Mouse (Mus musculus) c-Kit-positive CD71-positive TER-119-positive erythroid progenitor cells, embryonic 14.5 days (primary cell): ENCODE data around the gene Vps37d.
"Not testable (repeated sequence)": the region's sequence is repeated elsewhere in the genome, so short reads cannot be mapped to it uniquely, and the experiment has no call there.

Experiments
- DNase-seq: peaks from one replicate; pipeline ENCODE4 v3.0.0-alpha.2; 2013; ENCODE audit warnings: low spot score

Gene Vps37d

DNA sequence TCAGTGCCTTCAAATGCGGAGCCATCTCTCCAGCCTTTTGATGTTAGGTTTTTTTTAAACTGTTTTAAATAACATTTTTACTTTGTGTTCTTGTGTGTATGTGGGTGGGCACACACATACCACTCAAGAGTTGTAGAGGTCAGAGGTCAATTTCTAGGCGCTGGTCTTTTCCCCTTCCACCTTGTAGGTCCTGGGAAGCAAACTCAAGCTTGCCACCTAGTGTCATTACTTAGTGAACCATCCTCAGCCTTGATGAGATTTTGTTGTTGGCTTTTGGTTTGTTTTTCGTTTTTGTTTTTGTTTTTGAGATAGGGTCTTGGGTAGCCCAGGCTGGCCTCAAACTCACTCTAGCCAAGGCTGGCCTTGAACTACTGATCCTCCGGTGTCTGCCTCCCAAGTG lies 2.4 kb downstream of the Vps37d start:
- DNase-seq = no peak

DNA sequence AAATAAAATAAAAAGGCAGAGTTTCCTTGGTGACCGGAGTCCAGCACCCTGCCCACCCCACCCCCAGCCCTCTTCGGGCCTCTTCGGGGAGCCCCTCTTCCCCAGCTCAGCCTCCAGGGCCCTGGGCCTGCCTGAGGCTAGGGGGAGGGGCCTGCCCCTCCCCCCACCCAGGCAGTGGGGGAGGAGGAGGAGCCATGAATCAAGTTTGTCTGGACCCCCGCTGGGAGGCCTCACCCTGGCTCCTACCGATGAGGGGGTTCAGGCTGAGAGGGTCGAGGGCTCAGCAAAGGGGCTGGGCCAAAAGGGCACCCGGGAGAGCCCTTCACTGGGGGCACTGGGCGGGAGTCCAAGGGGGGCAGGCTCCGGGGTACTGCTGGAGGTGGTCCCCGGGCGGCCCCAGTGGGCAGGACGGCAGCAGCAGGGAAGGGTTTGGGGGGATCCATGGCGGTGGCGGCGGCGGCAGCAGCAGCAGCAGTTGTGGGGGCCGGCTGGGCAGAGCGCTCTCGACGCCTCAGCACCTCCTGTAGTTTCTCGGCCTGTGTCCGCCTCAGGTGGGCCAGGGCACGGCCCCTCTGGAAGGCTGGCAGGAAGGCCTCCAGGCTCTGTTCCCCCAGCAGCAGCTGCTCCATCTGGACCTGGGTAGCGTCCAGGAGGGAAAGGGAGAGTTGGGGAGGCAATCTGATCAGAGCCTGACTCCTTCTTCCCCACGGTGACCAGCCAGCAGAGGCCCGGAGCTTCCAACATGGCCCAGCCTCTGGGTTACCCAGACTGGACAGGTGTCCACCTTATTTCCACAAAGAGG lies 4.5 kb downstream of the Vps37d start:
- DNase-seq = no peak

DNA sequence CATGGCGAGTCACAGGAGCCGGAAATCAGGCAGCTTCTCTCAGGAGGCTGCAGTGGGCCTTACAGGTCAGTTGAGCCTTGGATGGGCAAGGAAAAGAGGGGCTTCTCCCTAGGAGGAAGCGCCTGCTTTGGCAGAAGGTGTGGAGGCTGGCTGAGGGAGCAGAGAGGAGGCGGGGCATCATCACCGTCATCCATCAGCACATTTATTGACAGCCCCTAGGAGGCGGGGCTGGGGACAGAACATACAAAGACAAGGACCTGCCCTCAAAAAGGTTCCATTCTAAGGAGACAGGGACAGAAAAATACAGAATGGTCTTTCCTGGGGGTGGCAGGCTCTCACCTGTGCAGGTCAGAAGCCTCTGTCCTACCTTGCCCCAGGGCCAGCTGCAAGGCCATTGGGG lies 5.3 kb downstream of the Vps37d start:
- no peak for DNase-seq

DNA sequence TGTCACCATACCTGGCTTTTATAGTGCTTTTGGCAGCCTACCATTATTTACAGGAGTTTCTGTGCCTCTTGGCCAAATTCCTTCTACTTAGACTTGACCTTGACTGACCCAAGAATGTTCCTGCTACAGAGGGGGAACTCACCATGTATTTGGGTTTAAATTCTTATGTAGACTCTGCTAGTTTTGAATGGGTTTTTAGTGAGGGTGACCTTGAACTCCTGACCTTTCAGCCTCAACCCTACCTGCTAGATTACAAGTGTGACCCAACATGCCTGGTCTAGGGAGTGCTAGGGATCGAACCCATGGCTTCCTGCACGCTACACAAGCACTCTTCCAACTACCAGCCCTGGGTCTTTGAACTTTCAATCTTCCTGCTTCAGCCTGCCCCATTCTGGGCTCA lies 6.0 kb downstream of the Vps37d start:
- no peak for DNase-seq

DNA sequence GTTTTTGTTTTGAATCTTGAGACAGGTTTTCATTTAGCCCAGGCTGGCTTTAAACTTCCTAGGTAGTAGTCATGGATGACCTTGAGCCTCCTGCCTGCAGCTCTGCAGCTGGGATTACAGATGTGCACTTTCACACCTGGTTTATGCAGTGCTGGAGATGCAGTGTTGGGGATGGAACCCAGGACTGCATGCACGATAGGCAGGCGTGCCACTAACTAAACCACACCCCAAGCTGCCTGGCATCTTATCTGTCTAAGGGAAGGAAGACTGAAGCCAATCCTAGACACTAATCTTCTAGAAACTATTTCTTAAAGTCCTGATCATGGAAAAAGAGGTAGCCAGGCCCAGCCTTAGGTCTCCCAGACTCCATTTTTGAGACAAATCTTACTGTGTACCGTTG lies 7.6 kb downstream of the Vps37d start:
- DNase-seq = no peak

DNA sequence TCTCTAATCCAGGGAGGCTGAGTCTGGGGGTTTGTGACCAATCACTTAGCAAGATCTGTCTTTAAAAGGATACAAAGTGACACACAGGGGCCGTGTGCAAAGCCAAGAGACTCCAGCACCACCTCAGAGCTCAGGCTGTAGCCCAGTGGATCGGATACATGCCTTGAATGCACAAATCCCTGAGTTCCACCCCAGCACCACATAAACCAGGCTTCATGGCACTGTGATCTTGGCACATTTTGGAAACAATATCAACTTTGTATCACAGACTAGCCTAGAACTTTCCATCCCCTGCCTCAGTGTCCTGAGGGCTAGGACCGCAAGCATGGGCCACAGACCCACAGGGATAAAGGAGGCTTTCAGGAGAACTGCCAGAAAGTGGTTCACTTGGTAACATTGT lies 12.1 kb downstream of the Vps37d start:
- no peak for DNase-seq

DNA sequence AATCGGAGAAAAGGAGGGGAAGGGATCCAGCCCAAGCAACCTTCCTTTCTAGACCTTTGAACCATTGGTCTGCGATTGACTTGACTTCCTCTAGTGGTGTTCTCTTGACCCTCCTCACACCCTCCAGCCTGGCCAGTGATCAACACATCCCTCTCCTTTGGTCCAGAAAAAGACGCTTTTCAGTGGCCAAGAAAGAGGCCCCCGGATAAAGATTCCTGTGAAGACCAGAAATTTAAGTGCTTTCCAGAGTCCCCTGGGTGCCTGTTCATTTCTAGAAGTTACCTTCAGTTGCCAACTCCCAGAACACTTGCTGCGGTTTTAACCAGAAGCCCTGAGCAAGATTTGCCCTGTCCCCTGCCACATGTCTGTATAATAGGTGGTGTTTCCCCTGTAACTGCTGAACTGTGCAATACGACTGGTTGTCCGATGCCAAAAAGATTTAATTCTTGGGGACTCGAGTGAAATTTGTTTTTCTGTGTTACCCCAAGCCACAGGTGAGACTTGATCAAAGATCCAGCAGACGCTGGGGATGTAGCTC lies 13.1 kb downstream of the Vps37d start, which contains the start of gene Bud23:
Bud23 (minus strand) TSS at position 51 of the 538 bp plus-strand sequence.
- DNase-seq = not testable (repeated sequence)

DNA sequence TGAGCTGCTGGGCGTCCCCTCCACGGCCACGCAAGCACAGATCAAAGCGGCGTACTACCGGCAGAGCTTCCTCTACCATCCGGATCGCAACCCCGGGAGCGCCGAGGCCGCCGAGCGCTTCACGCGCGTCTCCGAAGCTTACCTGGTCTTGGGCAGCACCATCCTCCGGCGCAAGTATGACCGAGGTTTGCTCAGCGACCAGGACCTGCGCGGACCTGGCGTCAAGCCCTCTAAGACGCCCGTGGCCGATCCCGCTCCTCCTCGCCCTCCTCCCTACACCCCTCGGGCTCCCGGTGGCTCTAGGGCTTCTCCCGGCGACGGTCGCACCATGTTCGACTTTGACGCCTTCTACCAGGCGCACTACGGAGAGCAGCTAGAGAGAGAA lies 13.7 kb downstream of the Vps37d start:
- DNase-seq = peak; percentile 25

DNA sequence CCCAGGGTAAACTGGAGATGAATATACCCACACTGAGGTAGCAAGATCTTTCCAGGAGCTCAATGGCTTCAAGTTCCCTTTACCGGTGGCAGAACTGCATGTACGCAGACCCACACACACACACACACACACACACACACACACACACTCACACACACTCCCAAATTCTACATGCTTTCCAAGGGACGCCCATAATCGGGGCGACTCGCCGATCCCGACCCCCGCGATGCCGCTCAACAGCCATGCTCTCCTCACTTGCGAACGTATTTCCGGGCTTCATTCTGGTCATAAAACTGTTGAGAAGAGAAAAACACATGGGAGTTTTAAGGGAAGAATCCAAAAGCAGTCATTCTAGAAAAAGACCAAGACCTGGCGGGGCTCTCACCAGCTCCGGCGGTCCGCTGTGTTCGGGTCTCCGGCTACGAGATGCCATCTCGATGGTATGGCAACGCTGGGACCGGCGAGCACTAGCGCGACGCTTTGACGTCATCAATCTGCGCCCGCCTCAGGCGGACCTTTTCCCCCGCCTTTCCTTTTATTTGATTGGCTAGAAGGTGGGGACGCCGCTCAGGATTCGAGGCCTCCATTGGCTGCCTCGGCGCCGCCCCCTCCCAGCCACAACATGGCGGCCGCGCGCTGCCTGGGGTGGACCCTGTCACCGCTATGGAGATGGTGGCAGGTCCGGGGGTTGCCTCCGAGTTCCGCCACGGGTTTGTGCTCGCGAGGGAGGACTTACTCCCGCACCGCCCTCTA lies 14.3 kb downstream of the Vps37d start, which contains the start of gene Dnajc30:
Dnajc30 (plus strand) TSS at position 574 of the 753 bp plus-strand sequence.
- peak; percentile 98 for DNase-seq

DNA sequence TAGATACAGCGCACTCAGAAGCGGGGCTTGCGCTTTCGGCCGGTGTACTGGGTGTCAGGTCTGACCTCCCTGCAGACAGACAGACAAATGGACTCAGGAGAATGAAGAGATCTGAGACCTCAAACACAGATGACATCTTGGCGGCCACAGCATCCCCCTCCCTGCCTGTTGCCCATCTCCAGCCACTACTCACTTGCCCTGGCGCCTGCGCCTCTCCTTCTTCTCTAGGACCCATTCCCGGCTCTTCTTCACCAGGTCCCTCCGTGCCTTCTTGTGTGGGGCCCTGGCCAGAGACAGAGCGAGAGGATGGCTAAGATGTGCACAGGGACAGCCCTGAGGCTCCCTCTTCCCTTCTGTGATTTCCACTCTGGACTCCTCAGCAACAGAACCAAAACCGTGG lies 24.7 kb downstream of the Vps37d start:
- no peak for DNase-seq

DNA sequence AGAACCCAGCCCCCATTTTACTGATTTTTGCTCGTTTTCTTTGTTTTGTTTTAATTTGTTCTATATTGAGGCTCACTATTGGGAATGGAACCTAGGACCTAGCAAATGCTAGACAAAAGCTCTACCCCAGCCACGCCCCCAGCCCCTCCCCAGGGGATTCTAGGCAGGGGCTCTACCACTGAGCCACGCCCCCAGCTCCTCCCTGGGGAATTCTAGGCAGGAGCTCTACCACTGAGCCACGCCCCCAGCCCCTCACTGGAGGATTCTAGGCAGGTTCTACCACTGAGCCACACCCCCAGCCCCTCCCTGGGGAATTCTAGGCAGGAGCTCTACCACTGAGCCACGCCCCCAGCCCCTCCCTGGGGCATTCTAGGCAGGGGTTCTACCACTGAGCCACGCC lies 28.8 kb downstream of the Vps37d start:
- DNase-seq = not testable (repeated sequence)

DNA sequence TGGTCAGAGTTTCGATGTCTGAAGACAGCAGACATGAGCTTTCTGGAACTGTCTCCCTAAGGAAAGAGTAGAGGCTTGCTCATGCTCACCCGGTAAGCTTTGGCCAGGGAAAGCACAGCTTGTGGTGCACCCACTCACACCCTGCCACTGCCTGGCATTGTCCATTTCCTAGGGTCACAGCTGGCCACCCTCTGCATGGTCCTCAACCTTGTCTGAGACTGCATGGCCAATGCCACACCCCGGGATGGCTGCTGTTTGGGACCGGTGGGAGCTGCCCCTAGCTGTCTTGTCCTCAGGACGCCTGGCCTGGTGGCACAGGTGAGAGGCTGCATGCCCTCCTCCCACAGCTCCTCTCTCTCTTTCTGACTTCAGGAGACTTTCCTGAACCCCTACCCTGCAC lies 29.5 kb downstream of the Vps37d start:
- no peak for DNase-seq

DNA sequence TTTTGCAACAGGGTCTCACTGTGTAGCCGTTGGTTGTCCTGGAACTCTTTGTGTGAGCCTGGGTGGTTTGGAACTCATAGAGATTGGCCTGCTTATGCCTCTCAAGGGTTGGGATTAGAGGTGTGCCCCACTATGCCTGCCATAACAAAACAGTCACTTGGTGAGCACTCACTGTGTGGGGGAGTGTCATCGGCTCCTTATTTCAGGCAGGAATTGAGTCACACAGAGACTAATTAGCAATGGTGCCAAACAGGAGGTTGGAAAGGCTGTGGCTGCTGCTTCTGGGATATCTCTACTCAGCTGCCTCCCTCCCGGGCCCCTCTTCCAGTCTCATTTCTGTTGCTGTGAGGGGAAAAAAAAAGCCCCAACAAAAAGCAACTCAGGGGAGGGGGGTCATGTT lies 33.5 kb downstream of the Vps37d start:
- no peak for DNase-seq

DNA sequence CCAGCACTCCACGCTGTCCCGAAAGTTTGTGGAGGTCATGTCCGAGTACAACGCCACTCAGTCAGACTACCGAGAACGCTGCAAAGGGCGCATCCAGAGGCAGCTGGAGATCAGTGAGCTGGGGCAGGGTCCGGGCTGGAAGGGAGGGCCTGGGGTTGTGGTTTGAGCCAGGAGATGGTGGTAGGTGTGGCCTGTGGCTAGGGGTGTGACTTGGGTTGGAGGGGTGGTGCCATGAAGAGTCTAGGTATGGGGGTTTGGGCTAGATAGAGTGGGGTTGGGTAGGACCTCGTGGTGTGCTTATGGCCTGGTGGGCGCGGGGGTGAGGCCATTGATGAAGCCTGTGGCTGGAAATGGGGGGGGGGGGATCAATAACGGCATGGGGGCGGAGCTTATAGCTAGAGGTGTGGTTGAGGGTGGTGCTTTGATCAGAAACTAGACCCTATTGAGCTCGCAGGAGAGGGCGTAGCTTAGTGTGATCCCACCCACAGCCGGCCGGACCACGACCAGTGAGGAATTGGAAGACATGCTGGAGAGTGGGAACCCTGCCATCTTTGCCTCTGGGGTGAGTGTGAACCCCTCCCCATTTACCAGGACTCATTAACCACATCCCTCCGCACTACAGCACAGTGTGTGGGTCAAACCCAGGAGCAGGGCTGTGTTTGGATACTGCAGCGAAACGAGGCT lies 35.8 kb downstream of the Vps37d start:
- DNase-seq = no peak

DNA sequence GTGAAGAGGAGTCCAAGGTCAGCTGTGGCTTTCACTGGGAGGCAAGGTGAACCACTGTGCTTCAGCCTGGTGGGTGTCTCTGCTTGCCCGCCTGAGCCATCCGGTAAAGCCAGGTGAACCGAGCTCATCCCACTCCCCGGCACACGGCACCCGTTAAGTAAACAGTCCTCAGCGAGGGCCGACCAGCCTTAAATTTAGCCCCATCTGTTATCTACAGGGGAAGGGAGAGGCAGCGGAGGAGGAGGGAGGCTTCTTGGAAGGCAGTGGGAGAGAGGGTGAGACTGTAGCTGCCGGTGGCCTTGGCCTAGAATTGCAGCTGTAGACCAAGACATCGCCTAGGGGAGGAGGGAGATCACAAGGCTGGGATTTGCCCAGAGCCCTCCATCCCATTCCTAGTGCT lies 37.3 kb downstream of the Vps37d start:
- DNase-seq = no peak

DNA sequence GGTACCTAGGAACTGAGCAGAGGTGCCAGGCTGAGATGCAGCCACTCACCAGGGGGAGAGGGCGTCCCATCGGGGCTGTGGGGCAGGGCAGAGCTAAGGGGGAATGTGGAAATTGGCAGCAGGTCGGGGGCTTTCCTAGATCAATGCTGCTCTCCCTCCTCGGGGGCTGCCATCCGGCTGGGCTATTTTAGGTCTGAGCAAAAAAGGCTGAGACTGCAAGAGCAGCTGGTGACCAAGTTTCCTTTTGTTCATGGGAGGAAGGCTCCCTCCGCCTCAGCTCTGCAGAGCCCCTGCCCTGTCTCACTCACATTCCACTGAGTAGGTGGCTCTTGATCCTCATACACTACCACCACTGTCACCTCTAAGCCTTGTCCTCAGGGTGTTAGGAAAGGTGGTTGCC lies 38.0 kb downstream of the Vps37d start:
- no peak for DNase-seq

DNA sequence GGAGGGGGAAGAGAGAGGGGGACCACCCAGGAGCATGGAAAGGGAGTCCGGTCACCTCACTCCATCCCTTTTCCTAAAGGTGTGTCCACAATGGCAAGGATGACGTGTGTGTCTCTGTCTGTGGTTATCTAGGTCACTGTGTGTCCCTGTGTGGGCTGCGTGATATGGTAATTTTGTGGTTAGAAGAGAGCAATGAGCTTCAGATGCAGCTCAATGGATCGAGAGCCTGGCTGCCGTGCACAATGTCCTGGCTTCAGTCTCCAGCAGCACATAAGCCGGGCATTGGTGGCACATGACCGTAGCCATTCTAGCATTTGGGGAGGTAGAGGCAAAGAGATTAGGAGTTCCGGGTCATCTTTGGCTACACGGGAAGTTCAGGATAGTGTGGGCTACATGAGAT lies 38.5 kb downstream of the Vps37d start:
- DNase-seq = no peak

DNA sequence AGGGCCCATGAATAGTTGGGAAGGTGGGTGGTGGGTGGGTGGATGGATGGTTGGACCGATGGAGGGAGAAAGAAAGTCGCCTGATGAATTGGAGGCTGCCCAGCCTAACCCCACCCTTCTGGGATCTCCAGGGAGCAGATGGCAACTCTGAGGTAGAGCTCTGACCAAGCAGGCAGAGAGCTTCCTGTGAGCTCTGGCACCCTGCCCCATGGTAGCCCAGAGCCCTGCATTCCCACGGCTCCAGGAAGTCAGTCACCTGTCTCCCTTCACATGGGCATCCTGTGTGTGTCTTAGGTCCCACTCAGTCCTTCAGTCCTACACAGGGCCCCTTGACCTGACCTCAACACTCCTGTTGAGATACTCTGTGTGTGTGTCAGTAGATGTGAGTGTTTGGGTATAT lies 40.1 kb downstream of the Vps37d start:
- no peak for DNase-seq

DNA sequence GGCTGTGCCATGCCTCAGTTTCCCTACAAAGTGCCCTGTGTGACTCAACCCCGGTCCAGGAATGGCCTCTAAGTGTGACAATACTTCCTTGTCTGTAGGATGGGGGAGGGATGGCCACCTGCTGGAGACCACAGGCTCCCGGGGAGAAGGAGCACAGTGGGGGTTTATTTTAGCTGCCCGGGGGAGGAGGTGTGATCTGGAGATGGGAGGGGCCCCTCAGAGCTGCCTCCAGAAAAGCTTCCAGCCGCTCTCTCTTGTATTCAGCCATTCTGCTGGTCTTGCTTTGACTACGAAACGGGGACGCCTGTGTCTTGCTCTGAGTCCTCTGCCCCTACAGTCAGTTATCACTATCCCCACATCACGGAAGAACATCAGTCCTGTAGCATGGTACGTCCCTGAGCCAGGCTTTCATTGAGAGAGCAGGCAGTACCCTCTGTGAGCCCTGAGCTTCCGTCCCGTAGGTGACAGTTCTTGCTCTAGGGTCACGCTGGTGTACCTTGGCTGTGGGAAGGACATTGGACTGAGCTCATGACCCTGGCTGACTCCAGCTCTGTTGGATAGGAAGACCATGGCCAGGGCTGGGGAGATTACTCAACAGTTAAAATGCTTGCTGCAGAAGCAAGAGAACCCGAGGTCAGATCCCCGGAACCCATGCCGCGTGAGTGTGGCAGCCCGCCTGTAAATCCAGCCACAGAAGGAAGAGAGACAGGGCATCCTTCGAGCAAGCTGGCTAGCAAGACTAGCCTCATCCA lies 42.3 kb downstream of the Vps37d start:
- DNase-seq = no peak

DNA sequence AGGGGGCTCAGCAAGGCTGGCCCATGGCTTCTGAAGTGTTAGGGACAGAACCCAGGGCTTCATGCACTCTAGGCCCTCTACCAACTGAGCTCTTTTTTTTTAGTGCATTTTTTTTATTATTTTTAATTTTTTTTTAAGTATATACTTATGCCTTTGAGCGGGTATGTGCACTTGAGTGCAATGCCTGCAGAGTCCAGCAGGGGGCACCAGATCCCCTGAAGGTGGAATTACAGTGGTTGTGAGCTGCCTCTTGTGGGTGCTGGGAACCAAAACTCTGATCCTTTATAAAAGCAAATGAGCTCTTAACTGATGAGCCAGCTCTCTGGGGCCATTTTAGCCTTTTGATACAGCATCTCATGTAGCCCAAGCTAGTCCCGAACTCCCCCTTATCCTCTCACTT lies 43.5 kb downstream of the Vps37d start:
- DNase-seq = no peak

DNA sequence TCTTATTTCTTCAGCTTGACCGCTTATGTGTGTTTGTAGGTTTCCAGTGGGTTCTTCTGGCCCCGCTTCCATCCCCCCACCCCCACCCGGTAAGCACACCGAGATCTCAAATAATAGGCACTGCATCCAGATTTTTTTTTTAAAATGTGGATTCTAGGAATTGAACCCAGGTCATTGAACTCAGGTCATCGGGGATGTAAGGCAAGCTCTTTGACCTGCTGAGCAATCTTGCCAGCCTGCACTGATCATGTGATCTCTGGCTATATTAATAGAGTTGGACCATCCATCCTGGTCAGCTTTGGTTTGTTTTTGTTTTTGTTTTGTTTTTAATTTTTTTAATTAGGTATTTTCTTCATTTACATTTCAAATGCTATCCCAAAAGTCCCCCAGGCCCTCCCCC lies 45.5 kb downstream of the Vps37d start:
- no peak for DNase-seq
